Mouse (Mus musculus) hindbrain, embryonic 15.5 days (tissue): Measurements from ENCODE around the gene Zfp618. TPM values are rescaled to one million over a fixed set of nuclear protein-coding genes. Genes with fewer than 3 reads are reported as not detected.

Experiments used
- ATAC-seq: fragments of 200-750 bp; cut with Nextera tagmentation; 2 replicates; pipeline ENCODE4 v1.8.0; 2017; ENCODE audit warnings: low read depth, moderate number of reproducible peaks, moderate TSS enrichment; ENCODE audit not compliant: low FRiP score
- H3K27ac ChIP-seq: fragments of 300-500 bp; sonication (generic); replicated peaks from 2 replicates; pipeline ENCODE4 v1.5.1; 2015; ENCODE audit warnings: mild to moderate bottlenecking, inconsistent platforms
- H3K27me3 ChIP-seq: fragments of 300-500 bp; sonication (generic); 2 replicates; pipeline ENCODE4 v1.6.1; 2015; ENCODE audit warnings: control low read depth, inconsistent platforms
- H3K36me3 ChIP-seq: fragments of 300-500 bp; sonication (generic); 2 replicates; pipeline ENCODE4 v1.6.1; 2015; ENCODE audit warnings: control low read depth, inconsistent platforms
- H3K4me1 ChIP-seq: fragments of 300-500 bp; sonication (generic); replicated peaks from 2 replicates; pipeline ENCODE4 v1.6.1; 2015; ENCODE audit warnings: control low read depth, inconsistent platforms
- H3K4me2 ChIP-seq: fragments of 300-500 bp; sonication (generic); 2 replicates; pipeline ENCODE4 v1.6.1; 2015; ENCODE audit warnings: moderate library complexity, mild to moderate bottlenecking, inconsistent platforms
- H3K4me3 ChIP-seq: fragments of 300-500 bp; sonication (generic); 2 replicates; pipeline ENCODE4 v1.5.1; 2015; ENCODE audit warnings: mild to moderate bottlenecking, inconsistent platforms
- H3K9ac ChIP-seq: fragments of 300-500 bp; sonication (generic); 2 replicates; pipeline ENCODE4 v1.6.1; 2015; ENCODE audit warnings: inconsistent platforms
- H3K9me3 ChIP-seq: fragments of 300-500 bp; sonication (generic); 2 replicates; pipeline ENCODE4 v1.6.1; 2016; ENCODE audit warnings: control low read depth, inconsistent platforms
- WGBS: fragments of 180-500 bp; shearing (Covaris S2); methylation state at CpG from one replicate; pipeline ENCODE4 v1.1.7; 2015; 5-methylcytosine and 5-hydroxymethylcytosine counted together
- polyA plus RNA-seq: library from polyadenylated mRNA; unstranded; fragments of >200 nt; fragmentation: Nextera tagmentation; extraction: Ambion mirVana; gene quantifications from 2 replicates; pipeline ENCODE4 v1.2.1, GENCODE M21; 2015

The Zfp618 gene
- polyA plus RNA-seq, 1 experiment from 2014 or later: 27.2 TPM

DNA sequence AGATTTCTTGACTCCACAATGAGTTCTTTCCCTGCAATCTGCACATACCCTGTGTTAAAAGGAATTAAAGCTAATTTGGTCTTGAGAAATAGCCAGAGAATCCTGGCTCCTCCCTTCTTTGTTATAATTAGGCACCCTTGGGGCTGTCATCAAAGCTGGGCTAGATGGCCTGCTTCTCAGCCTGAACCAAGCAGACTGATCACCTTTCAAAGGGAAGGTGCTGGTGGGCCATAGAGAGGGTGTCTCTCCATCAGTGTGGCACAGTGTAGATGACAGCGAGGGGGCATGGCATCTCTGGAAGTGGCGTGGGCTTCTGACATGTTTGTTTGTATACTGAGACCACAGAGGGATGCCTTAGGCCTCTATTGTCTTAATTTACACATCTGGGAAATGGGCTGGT lies 9.5 kb downstream of the Zfp618 start:
- H3K9me3 ChIP-seq: no peaks in the 10 kb centered on the region
- H3K36me3 ChIP-seq: no peaks in the 10 kb centered on the region
- ATAC-seq: no peak
- no peak overlapping the region for H3K4me3 ChIP-seq
- H3K4me2 ChIP-seq: no peak overlapping the region
- peaks cover 62% of the 10 kb centered on the region for H3K4me1 ChIP-seq
- H3K27me3 ChIP-seq: no peaks in the 10 kb centered on the region
- no peak overlapping the region for H3K27ac ChIP-seq
- no peak overlapping the region for H3K9ac ChIP-seq
- WGBS: 95% methylated on average over 2 of the region's 2 CpGs

DNA sequence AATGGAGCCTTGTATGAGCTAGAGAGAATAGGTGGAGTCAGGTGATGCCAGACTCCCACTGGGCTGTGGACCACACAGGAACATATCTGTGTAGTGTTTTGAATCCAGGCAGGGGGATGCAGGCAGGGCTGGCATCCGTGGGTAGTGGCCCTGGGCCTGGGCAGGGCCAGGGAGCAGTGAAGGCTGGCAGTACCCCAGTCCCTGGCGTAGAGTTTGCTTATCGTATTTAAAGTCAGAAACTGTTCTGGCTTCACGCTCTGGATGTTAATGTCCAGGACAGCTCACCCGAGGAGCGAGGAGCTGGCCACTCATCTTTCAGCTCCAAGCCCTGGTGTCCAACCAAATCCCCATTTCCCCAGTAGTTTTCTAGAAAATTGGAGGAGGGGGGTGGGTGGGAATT lies 10.2 kb downstream of the Zfp618 start:
- H3K4me1 ChIP-seq: peaks cover 59% of the 10 kb centered on the region
- H3K4me2 ChIP-seq: no peak overlapping the region
- H3K9me3 ChIP-seq: no peaks in the 10 kb centered on the region
- H3K36me3 ChIP-seq: no peaks in the 10 kb centered on the region
- 68% methylated on average over 6 of the region's 6 CpGs for WGBS
- H3K9ac ChIP-seq: no peak overlapping the region
- no peak overlapping the region for H3K27ac ChIP-seq
- 0 out of 2 replicates have a peak, but pooled peaks have one; percentile 9 for ATAC-seq
- no peak overlapping the region for H3K4me3 ChIP-seq
- no peaks in the 10 kb centered on the region for H3K27me3 ChIP-seq

DNA sequence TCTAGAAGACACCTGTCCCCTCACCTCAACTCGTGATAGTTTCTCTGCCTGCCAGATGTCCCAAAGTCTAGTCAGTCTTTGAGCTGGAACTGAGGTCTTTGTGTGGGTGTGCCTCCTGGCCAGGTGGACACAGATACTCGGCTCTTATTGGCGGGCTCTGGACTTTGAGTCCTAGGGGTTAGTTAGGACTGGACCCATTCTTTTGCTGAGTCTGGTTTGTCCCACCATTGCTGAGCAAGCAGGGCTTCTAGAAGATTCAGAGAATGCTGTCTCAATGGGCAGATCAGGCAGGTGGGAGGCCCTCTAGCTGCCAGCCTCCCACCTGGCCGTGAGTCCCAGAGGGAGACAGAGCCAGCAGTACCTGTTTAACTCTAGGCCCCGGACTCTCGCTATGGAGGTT lies 12.1 kb downstream of the Zfp618 start:
- H3K9ac ChIP-seq: no peak overlapping the region
- no peaks in the 10 kb centered on the region for H3K9me3 ChIP-seq
- H3K4me3 ChIP-seq: no peak overlapping the region
- no peaks in the 10 kb centered on the region for H3K27me3 ChIP-seq
- no peak for ATAC-seq
- H3K27ac ChIP-seq: no peak overlapping the region
- 86% methylated on average over 6 of the region's 6 CpGs for WGBS
- peaks cover 47% of the 10 kb centered on the region for H3K4me1 ChIP-seq
- H3K36me3 ChIP-seq: 0 out of 2 replicates have a peak, but pooled peaks cover 4% of the 10 kb centered on the region
- H3K4me2 ChIP-seq: no peak overlapping the region

DNA sequence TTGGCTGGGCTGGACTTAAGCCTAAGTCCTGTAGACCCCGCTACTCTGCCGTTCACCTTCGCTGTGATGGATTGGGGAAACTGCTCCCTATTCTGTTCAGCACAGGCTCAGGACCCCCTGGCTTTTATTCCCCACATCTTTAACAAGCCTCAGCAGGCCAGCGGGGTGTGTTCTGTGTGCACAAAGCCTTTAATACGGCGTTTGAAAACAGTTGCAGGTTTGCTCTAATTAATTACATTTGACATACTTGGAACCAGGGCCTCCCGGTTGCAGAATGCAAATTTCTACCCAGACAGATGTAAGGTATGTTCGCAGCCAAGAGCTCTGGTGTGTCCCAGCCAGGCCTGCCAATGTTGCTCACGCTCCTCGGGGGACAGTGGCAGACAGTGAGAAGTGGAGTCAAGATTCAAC lies 13.1 kb downstream of the Zfp618 start:
- Histone ChIP-seq H3K9ac (no peak overlapping the region), H3K4me3 (no peak overlapping the region), H3K27me3 (no peaks in the 10 kb centered on the region), H3K9me3 (no peaks in the 10 kb centered on the region), H3K27ac (peak overlapping the region; percentile 56), H3K36me3 (0 out of 2 replicates have a peak, but pooled peaks cover 4% of the 10 kb centered on the region), H3K4me2 (0 out of 2 replicates have a peak overlapping the region, but pooled peaks have one; percentile 14), H3K4me1 (peaks cover 42% of the 10 kb centered on the region)
- ATAC-seq: peak; percentile 70
- 30% methylated on average over 10 of the region's 10 CpGs for whole genome bisulfite sequencing

DNA sequence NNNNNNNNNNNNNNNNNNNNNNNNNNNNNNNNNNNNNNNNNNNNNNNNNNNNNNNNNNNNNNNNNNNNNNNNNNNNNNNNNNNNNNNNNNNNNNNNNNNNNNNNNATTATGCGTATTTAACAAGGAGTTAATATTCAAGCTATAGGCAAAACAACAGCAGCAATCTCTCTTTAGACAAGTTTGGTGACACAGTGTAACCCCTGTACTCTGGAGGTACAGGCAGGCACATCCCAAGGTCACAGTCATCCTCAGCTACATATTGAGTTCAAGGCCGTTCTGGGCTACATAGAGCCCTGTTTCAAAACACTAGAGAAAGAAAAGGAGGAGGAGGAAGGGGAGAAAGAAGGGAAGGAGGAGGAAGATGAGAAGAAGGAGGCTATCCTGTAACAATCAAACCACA lies 16.2 kb downstream of the Zfp618 start:
- H3K4me1 ChIP-seq: peaks cover 23% of the 10 kb centered on the region
- no peak overlapping the region for H3K9ac ChIP-seq
- 0 out of 2 replicates have a peak, but pooled peaks cover 4% of the 10 kb centered on the region for H3K36me3 ChIP-seq
- H3K4me2 ChIP-seq: no peak overlapping the region
- no peaks in the 10 kb centered on the region for H3K9me3 ChIP-seq
- no peaks in the 10 kb centered on the region for H3K27me3 ChIP-seq
- no peak overlapping the region for H3K4me3 ChIP-seq
- WGBS: 97% methylated on average over 2 of the region's 2 CpGs
- no peak for ATAC-seq
- no peak overlapping the region for H3K27ac ChIP-seq

DNA sequence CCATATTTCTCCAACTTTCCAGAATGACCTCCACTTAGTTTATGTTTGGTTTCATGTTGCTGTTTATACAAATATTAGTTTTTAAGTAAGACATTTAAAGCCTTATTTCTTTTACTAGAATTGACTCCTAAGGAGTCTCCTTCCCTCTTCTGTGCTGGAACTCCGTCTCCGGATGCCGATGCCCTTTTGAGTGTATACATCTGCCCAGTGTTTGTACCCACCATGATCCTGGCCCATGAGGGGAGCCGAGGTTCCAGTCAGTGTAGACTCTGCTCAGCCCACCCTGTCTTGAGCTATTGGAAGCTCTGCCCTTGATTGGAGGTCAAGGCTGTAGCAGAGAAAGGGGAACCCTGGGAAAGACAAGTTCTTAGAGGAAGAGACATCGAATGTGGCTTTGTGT lies 18.2 kb downstream of the Zfp618 start:
- no peak overlapping the region for H3K9ac ChIP-seq
- ATAC-seq: no peak
- 98% methylated on average over 5 of the region's 5 CpGs for WGBS
- no peaks in the 10 kb centered on the region for H3K27me3 ChIP-seq
- peaks cover 11% of the 10 kb centered on the region for H3K4me1 ChIP-seq
- no peak overlapping the region for H3K27ac ChIP-seq
- no peak overlapping the region for H3K4me2 ChIP-seq
- H3K9me3 ChIP-seq: no peaks in the 10 kb centered on the region
- H3K4me3 ChIP-seq: no peak overlapping the region
- 0 out of 2 replicates have a peak, but pooled peaks cover 4% of the 10 kb centered on the region for H3K36me3 ChIP-seq

DNA sequence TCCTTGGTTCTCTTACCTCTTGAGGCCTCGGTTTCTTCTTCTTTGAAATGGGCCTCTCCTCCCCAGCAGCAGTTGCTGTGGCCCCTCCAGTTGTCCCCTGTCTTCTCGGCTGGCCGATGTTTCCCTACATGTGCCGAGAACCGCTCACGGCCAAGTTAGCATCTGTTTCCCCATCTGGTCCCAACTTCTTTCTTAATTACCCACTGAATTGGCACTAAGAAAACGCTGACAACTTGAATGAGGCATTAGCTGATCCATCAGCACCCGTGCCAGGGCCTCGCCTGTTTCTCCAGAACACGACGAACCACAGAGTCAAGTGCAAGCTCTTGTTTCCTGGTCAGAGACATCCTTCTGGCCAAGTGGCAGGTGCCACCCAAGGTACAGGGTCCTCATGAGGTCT lies 26.0 kb downstream of the Zfp618 start:
- no peaks in the 10 kb centered on the region for H3K27me3 ChIP-seq
- H3K4me3 ChIP-seq: no peak overlapping the region
- H3K36me3 ChIP-seq: no peaks in the 10 kb centered on the region
- no peak overlapping the region for H3K27ac ChIP-seq
- H3K9me3 ChIP-seq: no peaks in the 10 kb centered on the region
- H3K4me1 ChIP-seq: peaks cover 8% of the 10 kb centered on the region; the same call in 1 of the 2 replicates
- no peak overlapping the region for H3K4me2 ChIP-seq
- H3K9ac ChIP-seq: no peak overlapping the region
- no peak for ATAC-seq
- 64% methylated on average over 11 of the region's 11 CpGs for WGBS

DNA sequence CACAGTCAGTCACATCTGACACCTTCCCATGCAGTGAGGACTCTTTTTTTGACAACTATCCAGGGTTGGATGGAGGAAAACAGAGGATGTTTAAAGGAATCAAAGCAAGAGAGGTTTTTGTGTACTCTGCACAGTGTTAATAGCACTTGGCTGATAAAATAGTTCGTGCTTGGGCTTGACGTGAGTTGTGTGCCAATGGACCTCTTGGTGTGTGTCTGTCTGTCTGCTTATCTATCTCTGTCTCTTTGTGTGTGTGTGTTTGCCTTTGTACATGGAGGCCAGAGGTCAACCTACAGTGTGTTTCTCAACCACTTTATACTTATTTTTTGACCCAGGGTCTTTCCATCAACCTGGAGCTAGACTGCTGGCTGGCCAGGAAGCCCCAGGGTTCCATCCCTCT lies 27.8 kb downstream of the Zfp618 start:
- Histone ChIP-seq H3K36me3 (no peaks in the 10 kb centered on the region), H3K4me3 (no peak overlapping the region), H3K4me1 (peaks cover 18% of the 10 kb centered on the region), H3K4me2 (no peak overlapping the region), H3K27me3 (no peaks in the 10 kb centered on the region), H3K9me3 (no peaks in the 10 kb centered on the region), H3K9ac (no peak overlapping the region), H3K27ac (no peak overlapping the region)
- 57% methylated on average over 2 of the region's 2 CpGs for WGBS
- no peak for ATAC-seq

DNA sequence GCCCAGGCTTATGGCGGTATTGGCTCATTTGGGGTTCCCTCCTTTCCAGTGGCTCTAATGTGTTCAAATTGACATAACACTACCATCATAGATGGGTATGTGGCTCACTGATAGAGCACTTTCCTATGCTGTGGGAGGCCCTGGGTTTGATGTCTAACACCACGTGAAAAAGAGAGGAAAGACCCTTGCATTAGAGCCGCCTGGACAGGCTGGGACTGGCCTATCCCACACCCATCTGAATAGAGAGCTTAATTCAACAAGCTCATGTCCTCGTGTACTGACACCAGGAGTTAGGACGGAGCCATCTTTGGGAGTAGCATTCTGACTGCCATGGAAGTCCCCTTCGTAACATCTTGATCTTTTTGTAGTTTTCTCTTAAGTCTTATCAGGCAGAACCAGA lies 32.2 kb downstream of the Zfp618 start:
- ATAC-seq: no peak
- Histone ChIP-seq H3K36me3 (no peaks in the 10 kb centered on the region), H3K4me3 (no peak overlapping the region), H3K27me3 (no peaks in the 10 kb centered on the region), H3K4me1 (peaks cover 44% of the 10 kb centered on the region), H3K9me3 (no peaks in the 10 kb centered on the region), H3K4me2 (no peak overlapping the region), H3K27ac (no peak overlapping the region), H3K9ac (no peak overlapping the region)
- WGBS: 87% methylated on average over 6 of the region's 6 CpGs

DNA sequence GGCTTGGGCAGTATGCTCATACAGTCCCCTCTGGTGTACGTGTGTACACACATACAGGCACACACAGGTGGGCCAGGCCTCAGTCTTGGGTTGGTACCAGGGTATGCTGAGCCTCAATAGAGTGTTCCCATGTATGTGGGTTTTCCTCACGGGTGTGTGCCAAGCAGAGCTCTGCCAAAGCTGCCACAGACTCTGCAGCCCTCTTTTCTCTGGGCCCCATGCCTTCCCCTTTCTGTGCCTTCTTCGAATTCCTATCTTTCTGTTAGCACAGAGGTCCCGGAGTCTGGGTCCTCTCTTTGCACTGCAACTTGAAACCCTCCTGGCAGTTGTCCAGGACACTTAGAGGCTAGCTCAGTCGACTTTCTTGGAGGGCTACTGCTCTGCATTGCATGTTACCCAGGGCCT lies 33.1 kb downstream of the Zfp618 start:
- H3K4me2 ChIP-seq: no peak overlapping the region
- H3K9ac ChIP-seq: no peak overlapping the region
- H3K36me3 ChIP-seq: no peaks in the 10 kb centered on the region
- peak; percentile 55 for ATAC-seq
- H3K27me3 ChIP-seq: no peaks in the 10 kb centered on the region
- peaks cover 36% of the 10 kb centered on the region for H3K4me1 ChIP-seq
- no peak overlapping the region for H3K4me3 ChIP-seq
- WGBS: 30% methylated on average over 5 of the region's 5 CpGs
- H3K27ac ChIP-seq: peak overlapping the region; percentile 58
- no peaks in the 10 kb centered on the region for H3K9me3 ChIP-seq

DNA sequence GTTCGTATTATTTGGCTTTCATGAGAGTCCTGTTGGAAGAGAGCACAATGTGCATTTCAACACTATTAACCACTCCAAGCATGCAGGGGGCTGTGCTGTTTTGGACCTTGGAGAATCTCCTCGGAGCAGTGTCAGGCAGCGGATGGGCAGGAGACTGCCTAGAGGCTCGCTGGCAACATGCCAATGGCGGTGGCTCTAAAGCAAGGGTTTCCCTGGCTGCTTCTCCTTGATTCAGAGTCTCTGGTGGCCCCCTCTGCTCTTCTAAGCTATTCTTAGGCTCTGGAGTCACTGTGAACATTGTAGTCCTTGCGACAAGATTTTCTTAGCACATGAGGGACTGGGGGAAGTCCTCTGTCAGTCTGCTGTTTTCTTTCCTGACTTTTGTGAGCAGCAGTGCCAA lies 33.5 kb downstream of the Zfp618 start:
- Histone ChIP-seq H3K4me2 (no peak overlapping the region), H3K27me3 (no peaks in the 10 kb centered on the region), H3K27ac (peak overlapping the region; percentile 58), H3K4me3 (no peak overlapping the region), H3K4me1 (peaks cover 36% of the 10 kb centered on the region), H3K9ac (no peak overlapping the region), H3K36me3 (no peaks in the 10 kb centered on the region), H3K9me3 (no peaks in the 10 kb centered on the region)
- 33% methylated on average over 6 of the region's 6 CpGs for WGBS
- ATAC-seq: peak; percentile 35; the same call in 1 of the 2 replicates

DNA sequence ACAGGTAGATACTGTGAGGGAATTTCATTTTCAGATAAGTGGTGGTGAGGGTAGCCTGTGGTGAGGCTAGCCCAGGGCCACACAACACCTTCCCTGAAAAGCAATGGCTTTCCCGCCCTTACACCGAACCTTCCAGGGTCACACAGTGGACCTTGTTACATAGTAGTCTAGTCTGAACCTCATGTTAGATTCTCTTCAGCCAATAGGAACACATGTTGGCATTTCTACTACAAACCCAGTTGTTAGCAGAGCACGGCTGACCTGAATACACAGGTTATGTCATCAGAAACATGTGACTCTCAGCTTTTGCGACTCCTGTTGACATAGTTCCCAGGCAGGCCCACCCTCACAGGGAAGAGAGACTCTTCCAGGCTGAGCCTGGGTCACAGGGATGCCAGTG lies 33.9 kb downstream of the Zfp618 start:
- Histone ChIP-seq H3K27me3 (no peaks in the 10 kb centered on the region), H3K9ac (no peak overlapping the region), H3K4me2 (no peak overlapping the region), H3K9me3 (no peaks in the 10 kb centered on the region), H3K27ac (peak overlapping the region; percentile 29; the same call in 1 of the 2 replicates), H3K4me1 (peaks cover 39% of the 10 kb centered on the region), H3K4me3 (no peak overlapping the region), H3K36me3 (no peaks in the 10 kb centered on the region)
- 80% methylated on average over 4 of the region's 4 CpGs for WGBS
- ATAC-seq: no peak

DNA sequence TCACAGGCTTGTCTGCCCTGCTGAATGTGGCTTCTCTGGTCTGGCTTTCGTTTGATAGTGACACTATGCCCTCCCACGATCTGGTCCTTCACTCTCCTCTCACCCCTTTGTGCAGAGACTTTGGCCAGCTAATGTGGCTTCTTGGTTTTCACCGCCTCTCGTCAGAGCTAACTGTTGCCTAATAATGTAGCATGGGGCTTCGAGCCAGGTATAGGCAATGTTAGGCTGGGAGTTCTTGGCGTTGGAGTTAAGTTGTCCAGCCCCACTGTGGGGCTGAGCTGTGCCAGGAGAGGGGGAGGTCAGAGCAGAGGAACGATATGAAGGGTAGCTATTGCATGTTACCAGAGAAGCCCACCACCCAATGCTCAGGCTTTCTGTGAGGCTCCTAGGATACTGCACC lies 34.5 kb downstream of the Zfp618 start:
- Histone ChIP-seq H3K27me3 (no peaks in the 10 kb centered on the region), H3K27ac (no peak overlapping the region), H3K9me3 (no peaks in the 10 kb centered on the region), H3K4me1 (peaks cover 45% of the 10 kb centered on the region), H3K36me3 (no peaks in the 10 kb centered on the region), H3K9ac (no peak overlapping the region), H3K4me2 (no peak overlapping the region), H3K4me3 (no peak overlapping the region)
- no peak for ATAC-seq
- WGBS: 75% methylated on average over 7 of the region's 7 CpGs
